Mouse (Mus musculus) thymus, adult 2 months (tissue): ENCODE measurements around the gene Tmem8. TPM values are rescaled to one million over a fixed set of nuclear protein-coding genes. Genes with fewer than 3 reads are reported as not detected.
A peak's percentile ranks its signal among the peaks of the same experiment; 100 is the strongest.

Source experiments
- DNase-seq: peaks from one replicate; pipeline ENCODE4 v3.0.0; 2021
- H3K27ac ChIP-seq: fragments of 200-500 bp; 2 replicates; pipeline ENCODE4 v1.5.1; 2012; ENCODE audit warnings: low read length, control low read depth; ENCODE audit not compliant: control insufficient read depth, insufficient read depth
- H3K27me3 ChIP-seq: fragments of 200-500 bp; 2 replicates; pipeline ENCODE4 v1.6.1; 2012; ENCODE audit warnings: mild to moderate bottlenecking, low read length, moderate library complexity, mixed read lengths; ENCODE audit not compliant: control insufficient read depth, insufficient read depth
- H3K36me3 ChIP-seq: fragments of 200-500 bp; 2 replicates; pipeline ENCODE4 v1.6.1; 2012; ENCODE audit warnings: mild to moderate bottlenecking, low read length, moderate library complexity; ENCODE audit not compliant: control insufficient read depth, insufficient read depth
- H3K4me1 ChIP-seq: fragments of 200-500 bp; replicated peaks from 2 replicates; pipeline ENCODE4 v1.6.1; 2012; ENCODE audit warnings: low read length; ENCODE audit not compliant: control insufficient read depth, insufficient read depth
- H3K4me3 ChIP-seq: fragments of 200-500 bp; 2 replicates; pipeline ENCODE4 v1.5.1; 2012; ENCODE audit warnings: mild to moderate bottlenecking, low read length, control low read depth, moderate library complexity; ENCODE audit not compliant: control insufficient read depth, insufficient read depth
- CTCF ChIP-seq: fragments of 200-500 bp; IDR thresholded peaks from 2 replicates; pipeline ENCODE4 v1.5.1; 2012; ENCODE audit warnings: mild to moderate bottlenecking, control low read depth, low read length, moderate library complexity, borderline replicate concordance; ENCODE audit not compliant: control insufficient read depth, poor library complexity, insufficient read depth; ENCODE audit errors: extremely low read depth
- POLR2A ChIP-seq: fragments of 200-500 bp; IDR thresholded peaks from 2 replicates; pipeline ENCODE4 v1.6.1; 2012; ENCODE audit warnings: mild to moderate bottlenecking, low read length, control low read depth, moderate library complexity; ENCODE audit not compliant: control insufficient read depth, poor library complexity, insufficient read depth; ENCODE audit errors: extremely low read depth
- WGBS: fragments of 180-500 bp; shearing (Covaris S2); methylation state at CpG from one replicate; pipeline ENCODE4 v1.1.7; 2018; 5-methylcytosine and 5-hydroxymethylcytosine counted together
- polyA plus RNA-seq: library from polyadenylated mRNA; depleted of rRNA; stranded (reverse); fragments of >200 nt; gene quantifications from 2 replicates; pipeline ENCODE4 v1.2.3, GENCODE M21; 2012

Gene Tmem8
- polyA plus RNA-seq, 1 experiment = 43.2 TPM

- WGBS = 83% methylated on average over 3 of the region's 3 CpGs
- Histone ChIP-seq H3K36me3 (no peaks in the 10 kb centered on the region), H3K27me3 (no peaks in the 10 kb centered on the region; the same call in 1 of the 2 replicates), H3K4me1 (no peaks in the 10 kb centered on the region), H3K27ac (no peak overlapping the region), H3K4me3 (no peak overlapping the region)
- no peak for DNase-seq
- no peak for TF ChIP-seq CTCF
Observed at GRCm38 (mm10) chr17:26075246-26075645, 37.9 kb upstream of the Tmem8 start.

GRCm38 (mm10) chr17:26078851-26079250 lies 34.2 kb upstream of the Tmem8 start:
- H3K4me3 ChIP-seq = no peak overlapping the region
- WGBS = 71% methylated on average over 2 of the region's 2 CpGs
- DNase-seq = no peak
- no peak overlapping the region for H3K27ac ChIP-seq
- TF ChIP-seq POLR2A (no peak), CTCF (no peak)
- no peaks in the 10 kb centered on the region for H3K27me3 ChIP-seq
- no peaks in the 10 kb centered on the region for H3K4me1 ChIP-seq
- no peaks in the 10 kb centered on the region for H3K36me3 ChIP-seq

GRCm38 (mm10) chr17:26080867-26081266 lies 32.2 kb upstream of the Tmem8 start:
- DNase-seq = no peak
- Histone ChIP-seq H3K36me3 (no peaks in the 10 kb centered on the region), H3K27me3 (no peaks in the 10 kb centered on the region), H3K27ac (no peak overlapping the region), H3K4me3 (no peak overlapping the region), H3K4me1 (no peaks in the 10 kb centered on the region)
- TF ChIP-seq CTCF (no peak), POLR2A (no peak)
- 51% methylated on average over 2 of the region's 2 CpGs for WGBS

GRCm38 (mm10) chr17:26087059-26087564 lies 26.0 kb upstream of the Tmem8 start:
- 95% methylated on average over 9 of the region's 9 CpGs for WGBS
- DNase-seq = no peak

GRCm38 (mm10) chr17:26089905-26090632 lies 23.0 kb upstream of the Tmem8 start, which contains the start of gene Decr2:
Decr2 (minus strand) TSS chr17:26090337.
- Histone ChIP-seq H3K36me3 (no peaks in the 10 kb centered on the region), H3K27ac (no peak within 1 kb of the TSS), H3K4me3 (peak within 1 kb of the TSS; percentile 79), H3K27me3 (no peaks in the 10 kb centered on the region), H3K4me1 (peaks cover 12% of the 10 kb centered on the region)
- 1% methylated on average over 32 of the region's 32 CpGs for WGBS
- TF ChIP-seq CTCF (peak; percentile 82; the same call in 1 of the 2 replicates), POLR2A (no peak)
- peak; percentile 84 for DNase-seq

More at GRCm38 (mm10) chr17:26087059-26087564, 26.0 kb upstream of the Tmem8 start:
- H3K4me1 ChIP-seq = no peaks in the 10 kb centered on the region
- H3K27ac ChIP-seq = no peak overlapping the region
- H3K4me3 ChIP-seq = no peak overlapping the region
- no peaks in the 10 kb centered on the region for H3K27me3 ChIP-seq
- no peak for TF ChIP-seq POLR2A
- no peak for TF ChIP-seq CTCF
- H3K36me3 ChIP-seq = no peaks in the 10 kb centered on the region

- peak overlapping the region; percentile 49 for H3K4me3 ChIP-seq
- DNase-seq = no peak
- 59% methylated on average over 9 of the region's 9 CpGs for WGBS
- H3K27me3 ChIP-seq = no peaks in the 10 kb centered on the region
- H3K36me3 ChIP-seq = no peaks in the 10 kb centered on the region
- TF ChIP-seq POLR2A (no peak), CTCF (no peak)
- H3K27ac ChIP-seq = no peak overlapping the region
- H3K4me1 ChIP-seq = peaks cover 17% of the 10 kb centered on the region
Observed at GRCm38 (mm10) chr17:26094531-26095110, 18.5 kb upstream of the Tmem8 start.
